20 mouse cellular contexts compared by ENCODE assay signal in the genomic region with DNA sequence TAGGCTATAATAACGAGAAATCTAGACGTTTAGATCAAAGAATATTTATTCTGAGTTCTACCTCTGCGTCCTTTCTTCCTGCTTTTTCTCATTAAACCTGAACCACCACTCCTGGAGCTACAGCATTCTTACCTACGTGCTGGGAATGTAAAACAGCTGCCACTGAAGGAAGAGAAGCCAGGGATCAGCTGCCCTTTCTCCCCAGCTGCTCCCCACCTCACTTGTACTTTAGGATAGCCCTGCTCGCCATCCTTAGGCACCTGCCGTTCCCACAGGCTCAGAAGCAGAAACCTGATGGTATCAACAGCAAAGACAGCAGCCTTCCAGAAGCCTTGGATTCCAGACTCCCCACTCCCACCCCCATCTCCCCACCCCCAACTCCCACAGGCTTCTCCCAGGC. TPM values are rescaled to one million over a fixed set of nuclear protein-coding genes. Genes with fewer than 3 reads are reported as not detected.
DNase-seq lines count a peak whose midpoint lies in the region; ATAC-seq and TF ChIP-seq lines count a peak whose summit lies in the region.
"Had no signal": no experiment of that assay in that cellular context is flagged by ENCODE, and none has a peak within 500 bp of the region (broad histone marks: within the 10 kb centered on the region; RNA-seq: fewer than 3 reads in every experiment).

No protein-coding gene starts in this region.

- H3K4me2 ChIP-seq in liver, embryonic 11.5 days: no peak overlapping the region
- no peak overlapping the region for H3K4me2 ChIP-seq in liver, embryonic 12.5 days
- H3K4me2 ChIP-seq in midbrain, embryonic 15.5 days: no peak overlapping the region
- H3K4me2 ChIP-seq: hindbrain, embryonic 15.5 days had no signal

- peak overlapping the region; percentile 76 for H3K27ac ChIP-seq in heart, adult 2 months
- no peak overlapping the region for H3K27ac ChIP-seq in liver, embryonic 11.5 days (ENCODE audit: low read depth, low read length)
- no peak overlapping the region for H3K27ac ChIP-seq in liver, embryonic 12.5 days
- 0 out of 2 replicates have a peak overlapping the region, but pooled peaks have one; percentile 20 for H3K27ac ChIP-seq in embryonic facial prominence, embryonic 10.5 days (replicated peaks)
- 0 out of 2 replicates have a peak overlapping the region, but pooled peaks have one; percentile 45 for H3K27ac ChIP-seq in midbrain, embryonic 15.5 days
- H3K27ac ChIP-seq: hindbrain, embryonic 15.5 days; layer of hippocampus, adult 2 months; macrophage had no signal

- no peaks in the 10 kb centered on the region for H3K27me3 ChIP-seq in heart, adult 2 months (ENCODE audit: control insufficient read depth, insufficient read depth, low read length)
- H3K27me3 ChIP-seq in liver, embryonic 11.5 days (replicated peaks; ENCODE audit: control insufficient read depth, insufficient read depth, low read length): no peaks in the 10 kb centered on the region
- H3K27me3 ChIP-seq in liver, embryonic 12.5 days (replicated peaks): no peaks in the 10 kb centered on the region
- H3K27me3 ChIP-seq in embryonic facial prominence, embryonic 10.5 days (replicated peaks; ENCODE audit: low read depth, poor library complexity, severe bottlenecking): no peaks in the 10 kb centered on the region
- H3K27me3 ChIP-seq in midbrain, embryonic 15.5 days (replicated peaks): no peaks in the 10 kb centered on the region
- H3K27me3 ChIP-seq: hindbrain, embryonic 15.5 days had no signal

- intact Hi-C loops in heart, adult 2 months (cut with DNase I): loop anchor here (2.0 to 10.0 kb wide), 2 partner anchors 69 to 385 kb away; partner anchors contain the start of gene L3mbtl3
- intact Hi-C loops in left cerebral cortex, postnatal 10 days (cut with DNase I): no loop called here

- 49% methylated on average over 6 of the region's 6 CpGs for WGBS in heart, adult 2 months
- 61% methylated on average over 6 of the region's 6 CpGs for WGBS in liver, embryonic 11.5 days
- WGBS in liver, embryonic 12.5 days (ENCODE audit: insufficient replicate concordance): 56% methylated on average over 6 of the region's 6 CpGs
- 51% methylated on average over 6 of the region's 6 CpGs for WGBS in embryonic facial prominence, embryonic 10.5 days
- WGBS in midbrain, embryonic 15.5 days: 43% methylated on average over 6 of the region's 6 CpGs

- TF ChIP-seq POLR2A in heart, adult 2 months (IDR thresholded peaks at IDR 0.05; ENCODE audit: insufficient read depth, low read depth, low read length): no peak

- peaks cover 8% of the 10 kb centered on the region; the same call in 1 of the 2 replicates for H3K36me3 ChIP-seq in heart, adult 2 months (ENCODE audit: control insufficient read depth, insufficient read depth, low read length)
- no peaks in the 10 kb centered on the region for H3K36me3 ChIP-seq in liver, embryonic 11.5 days (ENCODE audit: control insufficient read depth, insufficient read depth, low read length)
- no peaks in the 10 kb centered on the region for H3K36me3 ChIP-seq in liver, embryonic 12.5 days
- no peaks in the 10 kb centered on the region for H3K36me3 ChIP-seq in embryonic facial prominence, embryonic 10.5 days (replicated peaks)
- no peaks in the 10 kb centered on the region for H3K36me3 ChIP-seq in midbrain, embryonic 15.5 days (replicated peaks)
- H3K36me3 ChIP-seq: hindbrain, embryonic 15.5 days had no signal

- H3K79me2 ChIP-seq in heart, adult 2 months (replicated peaks; ENCODE audit: control insufficient read depth, insufficient read depth, low read length): no peaks in the 10 kb centered on the region

- no peak for TF ChIP-seq EP300 in heart, adult 2 months (IDR thresholded peaks at IDR 0.05; ENCODE audit: insufficient read depth, low read depth, low read length)

- no peak for TF ChIP-seq CTCF in heart, adult 2 months (IDR thresholded peaks at IDR 0.05)

- no peak overlapping the region for H3K4me3 ChIP-seq in heart, adult 2 months
- H3K4me3 ChIP-seq in liver, embryonic 11.5 days (ENCODE audit: low read depth, low read length): no peak overlapping the region
- H3K4me3 ChIP-seq in liver, embryonic 12.5 days: no peak overlapping the region
- H3K4me3 ChIP-seq in embryonic facial prominence, embryonic 10.5 days: no peak overlapping the region
- no peak overlapping the region for H3K4me3 ChIP-seq in midbrain, embryonic 15.5 days
- H3K4me3 ChIP-seq: erythroblast, embryonic 14.5 days; hindbrain, embryonic 15.5 days; layer of hippocampus, adult 2 months had no signal

- no peaks in the 10 kb centered on the region for H3K9me3 ChIP-seq in liver, embryonic 11.5 days (ENCODE audit: control insufficient read depth, low read length)
- no peaks in the 10 kb centered on the region for H3K9me3 ChIP-seq in liver, embryonic 12.5 days (replicated peaks)
- H3K9me3 ChIP-seq in embryonic facial prominence, embryonic 10.5 days: no peaks in the 10 kb centered on the region
- H3K9me3 ChIP-seq in midbrain, embryonic 15.5 days: no peaks in the 10 kb centered on the region
- H3K9me3 ChIP-seq: hindbrain, embryonic 15.5 days had no signal

- no peak for DNase-seq in heart, adult 2 months
- no peak for DNase-seq in heart, adult 9 months (ENCODE audit: low spot score in 2 of 2)
- DNase-seq in liver, embryonic 11.5 days (ENCODE audit: low spot score): peak; percentile 18
- no peak for DNase-seq in embryonic facial prominence, embryonic 10.5 days (ENCODE audit: low spot score)
- no peak for DNase-seq in left cerebral cortex, postnatal 10 days (ENCODE audit: extremely low spot score in 1 of 2, low spot score in 2 of 2)
- DNase-seq in thymus, adult 18-20 months: no peak
- DNase-seq: adrenal gland, adult 2 months; cerebellum, adult 11-12 months; heart, postnatal 36 days; liver, postnatal 0 days; retina, postnatal 1 day; right cerebral cortex, postnatal 4 days had no signal

- peaks cover 9% of the 10 kb centered on the region for H3K4me1 ChIP-seq in heart, adult 2 months (ENCODE audit: control insufficient read depth, insufficient read depth, low read length)
- no peaks in the 10 kb centered on the region for H3K4me1 ChIP-seq in liver, embryonic 11.5 days (replicated peaks; ENCODE audit: control insufficient read depth, insufficient read depth, low read length)
- H3K4me1 ChIP-seq in liver, embryonic 12.5 days: no peaks in the 10 kb centered on the region
- H3K4me1 ChIP-seq in embryonic facial prominence, embryonic 10.5 days: peaks cover 5% of the 10 kb centered on the region; the same call in 1 of the 2 replicates
- H3K4me1 ChIP-seq in midbrain, embryonic 15.5 days: peaks cover 7% of the 10 kb centered on the region; the same call in 1 of the 2 replicates
- H3K4me1 ChIP-seq: hindbrain, embryonic 15.5 days had no signal

- no peak overlapping the region for H3K9ac ChIP-seq in heart, adult 2 months (ENCODE audit: low read depth, low read length)
- H3K9ac ChIP-seq in liver, embryonic 11.5 days (ENCODE audit: low read depth, low read length): no peak overlapping the region
- H3K9ac ChIP-seq in liver, embryonic 12.5 days: no peak overlapping the region
- no peak overlapping the region for H3K9ac ChIP-seq in midbrain, embryonic 15.5 days
- H3K9ac ChIP-seq: hindbrain, embryonic 15.5 days; liver, postnatal 0 days had no signal

- no peak for ATAC-seq in liver, embryonic 11.5 days (replicated peaks; ENCODE audit: low FRiP score)
- ATAC-seq in liver, embryonic 12.5 days: no peak
- ATAC-seq in midbrain, embryonic 15.5 days (replicated peaks): peak; percentile 59
- ATAC-seq: forebrain, embryonic 16.5 days; intestine, embryonic 16.5 days; liver, postnatal 0 days had no signal

RNA-seq across cellular contexts. Expression of gene Arhgap18, which starts 6.2 kb away (rescaled TPM):
- 10 to 100 TPM; 13.3 to 14.5 TPM for total RNA-seq in heart, adult 2 months (2021)
- polyA plus RNA-seq in heart, adult 2 months (2012; rRNA removed): 4.1 and 9.0 TPM in 2 replicates
- polyA plus RNA-seq in liver, embryonic 11.5 days (2014; fragmentation: Nextera tagmentation; extraction: Ambion mirVana): 17.1 and 17.9 TPM in 2 replicates
- polyA plus RNA-seq in liver, embryonic 12.5 days (2016; fragmentation: Nextera tagmentation; extraction: Ambion mirVana): 9.3 and 10.1 TPM in 2 replicates
- 8.7 and 11.1 TPM in 2 replicates for polyA plus RNA-seq in embryonic facial prominence, embryonic 10.5 days (2016; fragmentation: Nextera tagmentation; extraction: Ambion mirVana)
- 15.1 and 20.4 TPM in 2 replicates for polyA plus RNA-seq in midbrain, embryonic 15.5 days (2015; fragmentation: Nextera tagmentation; extraction: Ambion mirVana)
- total RNA-seq in left cerebral cortex, postnatal 10 days (2021): 10 to 100 TPM; 10.1 TPM

Comparison
In these comparisons a context has a peak if more than half of its experiments do, and no peak if none do; other contexts are left out.
1. H3K27ac ChIP-seq: peak in heart, adult 2 months (single experiment), embryonic facial prominence, embryonic 10.5 days (single experiment) and midbrain, embryonic 15.5 days (single experiment); none in liver, embryonic 11.5 days (single experiment) and liver, embryonic 12.5 days (single experiment).